Mouse (Mus musculus) retina, embryonic 14.5 days (tissue): ENCODE data around the gene Ric1.
"Not testable (repeated sequence)": the region's sequence is repeated elsewhere in the genome, so short reads cannot be mapped to it uniquely, and the experiment has no call there.

Experiments used
- DNase-seq: peaks from one replicate; pipeline ENCODE4 v3.0.0-alpha.2; 2015; ENCODE audit warnings: low spot score

Ric1 gene

DNA sequence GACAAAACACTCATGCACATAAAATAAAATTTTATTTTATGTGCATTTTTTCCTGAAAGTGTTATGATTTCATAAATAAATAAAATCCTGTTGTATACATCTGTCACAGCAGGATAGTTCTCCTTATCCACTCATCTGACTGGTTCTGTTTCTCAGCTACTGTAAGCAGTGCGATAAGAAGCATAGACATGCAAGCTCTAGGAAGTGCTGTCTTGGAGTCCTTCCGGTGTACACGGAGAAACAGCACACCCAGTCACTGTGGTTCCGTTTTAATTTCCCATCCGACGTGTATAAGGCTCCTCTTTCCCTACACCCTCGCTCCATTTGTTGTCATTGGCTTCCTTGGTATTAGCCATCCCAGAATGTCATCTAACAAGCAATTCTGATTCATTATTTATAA is 24.2 kb upstream of the Ric1 start:
- DNase-seq: no peak

DNA sequence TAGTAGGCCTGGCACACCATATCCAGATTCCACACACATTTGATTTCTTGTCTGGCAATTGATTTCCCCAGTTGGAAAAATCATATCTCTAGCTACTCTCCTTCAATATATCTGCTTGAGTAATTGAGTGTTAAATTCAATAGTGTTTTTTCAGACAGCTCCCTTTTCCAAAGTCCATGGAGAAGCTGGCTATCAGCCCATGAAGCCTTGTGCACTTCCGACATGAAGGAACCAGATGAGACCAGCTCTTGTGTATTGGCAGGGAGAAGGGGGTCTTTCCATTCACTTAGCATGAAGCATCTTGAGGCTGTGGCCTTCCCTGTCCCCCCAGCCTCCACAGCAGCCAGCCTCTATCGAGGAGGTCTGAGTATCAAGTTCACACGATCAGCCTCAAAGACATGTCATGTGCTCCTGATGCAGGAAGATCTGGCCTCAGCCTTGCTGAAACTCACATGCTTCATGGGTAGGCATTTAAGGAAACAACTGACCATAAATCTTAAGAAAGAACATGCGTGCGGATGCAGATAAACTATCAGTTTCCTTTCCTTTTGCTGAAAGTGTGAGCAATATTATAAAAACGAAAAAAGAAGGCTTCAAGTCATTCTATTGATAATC is 23.1 kb upstream of the Ric1 start:
- DNase-seq: no peak

DNA sequence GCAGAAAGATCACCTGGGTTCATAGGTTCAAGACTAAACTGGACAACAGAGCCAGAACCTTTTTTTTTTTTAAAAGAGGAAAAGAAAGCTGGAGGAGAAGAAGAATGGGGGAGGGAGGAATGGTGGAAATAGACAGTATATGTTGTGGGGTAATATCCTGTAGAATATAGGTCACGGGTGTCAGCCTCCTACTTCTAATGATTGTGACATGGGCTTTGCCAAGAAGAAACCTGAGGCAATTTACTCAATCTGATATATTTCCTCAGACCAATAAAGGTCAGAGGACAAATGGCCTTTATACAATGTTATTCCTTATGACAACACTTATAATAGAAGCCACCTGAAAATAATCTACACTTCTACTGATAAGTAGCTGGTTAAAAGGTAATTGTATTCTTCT is 21.7 kb upstream of the Ric1 start:
- no peak for DNase-seq

DNA sequence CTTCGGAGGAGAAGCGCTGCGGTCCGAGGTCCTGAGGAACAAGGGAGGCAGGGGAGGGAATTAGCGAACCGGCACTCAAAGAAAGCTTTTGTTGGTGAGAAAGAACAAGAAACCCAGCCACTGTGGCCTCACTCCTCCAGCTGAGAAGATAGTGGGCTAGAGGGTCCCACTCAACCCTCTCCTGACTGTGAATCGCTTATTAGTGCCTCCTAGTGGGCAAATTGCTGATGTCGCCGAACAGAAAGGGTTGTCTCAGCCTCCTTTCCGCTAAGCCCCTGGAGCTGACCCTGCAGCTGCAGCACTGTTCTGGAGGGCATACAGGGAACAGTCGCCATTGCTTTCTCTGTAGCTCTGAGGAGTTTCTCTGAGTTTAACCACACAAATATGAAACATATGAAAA is 21.0 kb upstream of the Ric1 start:
- DNase-seq: peak; percentile 74

DNA sequence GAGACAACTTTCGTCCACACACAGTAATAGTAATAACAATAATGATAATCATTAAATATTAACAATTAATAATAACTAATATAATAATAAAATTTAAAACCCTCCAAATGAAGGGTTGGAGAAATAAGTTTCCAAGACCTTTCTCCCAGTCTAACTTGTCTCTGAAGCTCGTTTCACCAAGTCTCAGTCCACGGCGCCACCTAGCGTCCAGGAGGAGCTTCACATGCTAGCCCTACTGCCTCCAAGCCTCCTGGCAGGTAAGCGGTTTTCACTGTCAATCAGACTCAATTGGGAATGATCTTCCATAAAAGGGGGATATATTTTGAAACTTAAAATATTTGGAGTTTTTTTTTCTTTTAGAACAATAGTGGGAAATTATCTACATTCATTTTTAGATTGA is 20.6 kb upstream of the Ric1 start:
- peak; percentile 82 for DNase-seq

DNA sequence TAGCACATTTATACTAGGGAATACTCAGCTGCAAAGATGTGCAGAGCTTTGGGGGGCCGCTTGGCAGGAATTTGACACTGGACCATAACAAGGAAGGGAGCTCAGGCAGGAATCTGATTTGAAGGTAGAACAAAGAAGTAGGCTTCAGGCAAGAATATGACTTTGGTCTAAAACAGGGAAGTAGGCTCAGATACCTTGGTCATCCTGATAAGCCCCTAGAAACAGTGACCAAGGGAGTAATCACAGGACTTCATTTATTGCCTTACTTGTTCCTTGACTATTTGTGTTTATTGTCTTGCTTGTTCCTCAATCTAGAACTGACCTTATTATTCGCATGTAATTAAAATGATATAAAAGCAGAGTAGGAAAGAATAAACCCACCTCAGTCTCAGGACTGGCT is 18.0 kb upstream of the Ric1 start:
- DNase-seq: no peak

DNA sequence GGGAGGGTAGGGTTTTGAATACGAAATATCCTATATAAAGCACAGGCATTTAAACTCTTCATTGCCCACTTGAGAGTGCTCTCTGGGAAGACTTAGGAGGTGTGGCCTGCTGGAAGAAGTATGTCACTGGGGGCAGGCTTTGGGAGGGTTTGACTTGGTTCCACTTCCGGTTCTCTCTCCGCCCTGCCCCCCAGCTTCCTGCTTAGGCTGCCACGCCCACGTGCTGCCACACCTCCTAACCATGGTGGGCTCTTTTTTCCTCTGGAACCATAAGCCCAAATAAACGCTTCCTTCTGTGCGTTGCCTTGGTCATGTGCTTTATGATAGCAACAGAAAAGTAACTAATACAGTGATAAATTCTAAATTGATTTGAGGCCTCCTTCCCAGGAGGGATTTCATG is 16.5 kb upstream of the Ric1 start:
- DNase-seq: no peak

DNA sequence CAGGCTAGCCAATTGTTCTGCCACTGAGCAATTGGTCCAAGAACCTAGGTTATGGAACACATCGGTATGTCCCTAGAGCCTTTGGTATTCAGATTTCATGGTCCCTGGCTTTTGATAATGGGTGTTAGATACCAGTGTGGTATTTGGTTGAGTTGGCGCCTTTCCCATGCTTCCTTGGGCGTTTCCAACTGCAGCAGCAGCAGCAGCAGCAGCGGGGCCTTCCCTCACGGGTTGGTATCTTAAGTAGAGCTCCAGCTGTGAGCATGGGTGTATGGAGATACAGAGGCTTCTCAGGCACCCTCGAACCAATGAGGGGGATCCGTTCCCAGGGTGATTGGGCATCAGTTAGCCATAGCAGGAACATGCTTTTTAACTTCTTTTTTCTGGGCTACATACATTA is 13.9 kb upstream of the Ric1 start:
- no peak for DNase-seq

DNA sequence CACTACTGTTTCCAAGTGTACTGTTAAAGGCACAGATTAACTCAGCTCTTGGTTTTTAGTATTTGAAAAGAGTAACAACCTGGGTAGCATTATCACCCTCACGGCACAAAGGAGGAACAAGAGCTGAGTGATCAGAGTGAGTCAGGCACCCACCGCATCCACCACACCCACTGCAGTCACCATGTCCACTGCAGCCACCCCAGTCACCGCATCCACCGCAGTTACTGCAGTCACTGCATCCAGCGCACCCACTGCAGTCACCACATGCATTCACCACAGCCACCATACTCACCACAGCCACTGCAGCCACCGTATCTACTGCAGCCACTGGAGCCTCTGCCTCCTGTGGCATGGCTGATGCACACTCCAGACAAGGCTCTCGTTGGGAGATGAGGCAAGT is 12.2 kb upstream of the Ric1 start:
- DNase-seq: no peak

DNA sequence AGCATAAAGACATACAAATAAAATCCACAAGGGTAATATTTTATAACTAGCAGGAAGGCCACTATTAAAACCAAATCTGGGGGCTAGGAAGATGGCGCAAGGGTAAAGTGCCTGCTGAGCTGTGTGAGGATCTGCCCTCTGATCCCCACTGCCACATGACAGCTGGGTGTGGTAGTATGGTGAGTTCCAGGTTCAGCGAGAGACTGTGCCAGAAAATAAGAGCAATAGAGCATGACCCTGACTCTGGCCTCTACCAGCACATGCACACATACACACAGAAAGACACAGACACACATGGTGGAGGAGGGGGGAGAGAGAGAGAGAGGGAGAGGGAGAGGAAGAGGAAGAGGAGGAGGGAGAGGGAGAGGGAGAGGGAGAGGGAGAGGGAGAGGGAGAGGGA is 10.3 kb upstream of the Ric1 start:
- no peak for DNase-seq

DNA sequence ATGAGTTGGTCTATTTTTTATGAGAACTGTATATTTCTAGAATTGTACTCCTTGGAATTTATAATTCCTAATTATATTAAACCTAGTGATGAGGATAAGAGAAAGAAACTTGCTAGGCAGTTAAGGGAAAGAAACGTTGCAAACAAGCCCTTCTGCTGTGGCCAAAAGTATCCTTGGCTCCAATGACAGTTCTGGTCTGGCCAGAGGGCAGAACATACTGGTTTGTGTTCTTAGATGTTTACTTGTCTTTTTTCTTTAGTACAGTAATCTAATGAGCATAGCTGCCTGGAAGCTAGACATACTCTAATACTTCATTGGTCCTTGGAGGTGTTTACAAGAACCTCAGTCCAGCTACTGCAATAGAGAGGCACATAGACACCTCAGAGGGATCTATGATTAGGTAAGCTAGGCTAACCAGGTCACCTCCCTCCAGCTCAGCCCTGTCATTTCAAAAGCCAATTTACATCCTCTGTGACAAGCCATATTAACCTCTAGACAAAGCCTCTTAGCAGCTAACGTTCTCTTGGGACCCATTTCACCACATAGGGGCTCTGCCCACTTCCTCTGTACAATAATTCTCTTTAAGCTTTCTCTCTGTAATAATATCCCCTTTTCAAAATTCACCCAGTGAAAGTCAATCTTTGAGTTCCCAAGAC is 8.8 kb upstream of the Ric1 start:
- DNase-seq: no peak

DNA sequence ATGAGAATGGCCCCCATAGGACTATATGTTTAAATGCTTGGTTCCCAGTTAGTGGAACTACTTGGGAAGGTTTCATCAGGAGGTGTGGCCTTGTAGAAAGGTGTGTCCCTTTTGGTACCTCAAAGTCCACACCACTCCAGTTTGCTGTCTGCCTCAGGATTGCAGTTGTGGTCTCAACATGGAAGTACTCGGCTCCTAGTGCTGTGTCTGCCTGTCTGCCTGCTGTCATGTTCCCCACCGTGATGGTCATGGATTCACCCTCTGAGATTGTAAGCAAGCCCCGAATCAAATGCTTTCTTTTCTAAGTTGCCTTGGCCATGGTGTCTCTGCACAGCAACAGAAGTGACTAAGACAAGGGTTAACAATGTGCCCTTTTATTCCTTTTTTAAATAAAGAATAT is 8.0 kb upstream of the Ric1 start:
- no peak for DNase-seq

DNA sequence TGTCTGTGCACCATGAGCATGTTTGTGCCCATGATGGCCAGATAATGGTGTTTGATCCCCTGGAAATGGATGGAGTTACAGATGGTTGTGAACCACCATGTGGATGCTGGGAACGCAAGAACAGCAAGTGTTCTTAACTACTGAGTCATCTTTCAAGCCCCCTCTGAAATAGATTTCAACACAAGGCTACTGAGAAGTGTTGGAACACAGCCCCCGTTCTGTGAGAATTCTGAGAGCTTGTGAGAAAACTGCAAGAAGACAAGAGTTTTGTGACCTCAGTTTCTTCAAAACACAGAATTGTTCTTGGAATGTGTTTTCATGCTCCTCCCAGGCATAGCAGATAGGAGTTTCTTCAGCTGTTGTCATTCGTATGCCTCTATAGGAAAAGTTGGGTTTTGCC is 6.7 kb upstream of the Ric1 start:
- no peak for DNase-seq

DNA sequence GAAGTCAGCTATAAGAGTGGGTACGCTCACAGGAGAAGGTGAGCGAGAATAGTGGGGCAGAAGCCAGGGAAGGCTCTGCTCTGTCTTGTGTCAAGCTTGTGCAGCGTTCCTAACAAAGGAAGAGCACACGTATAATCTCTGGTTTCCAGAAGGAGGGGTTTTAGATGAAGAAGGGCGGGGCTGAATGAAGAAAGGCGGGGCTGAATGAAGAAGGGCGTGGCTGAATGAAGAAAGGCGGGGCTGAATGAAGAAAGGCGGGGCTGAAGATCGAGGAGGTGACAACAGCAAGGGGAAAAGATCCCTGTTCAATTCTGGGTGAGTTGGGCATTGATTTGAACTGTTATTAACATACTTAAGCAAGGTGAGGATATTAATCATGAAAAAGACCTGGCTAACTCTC is 6.1 kb upstream of the Ric1 start:
- DNase-seq: no peak

DNA sequence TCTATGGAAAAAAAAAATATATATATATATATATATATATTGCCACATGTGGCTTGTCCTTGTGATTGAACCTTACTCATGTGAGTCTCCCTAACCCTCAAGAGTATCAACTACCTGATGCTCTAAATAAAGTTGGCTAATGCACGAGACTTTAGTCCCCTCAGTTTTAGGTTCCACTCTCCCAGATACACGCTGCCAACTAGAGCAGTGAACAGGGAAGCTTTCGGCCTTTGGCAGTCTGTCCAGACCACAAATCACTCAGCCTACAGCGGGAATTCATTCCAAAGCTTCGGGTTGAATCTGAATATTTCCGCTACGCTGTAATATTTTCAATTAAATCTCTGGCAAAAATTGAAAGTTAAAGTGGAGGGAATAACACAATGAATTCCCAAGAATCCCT is 3.7 kb upstream of the Ric1 start:
- no peak for DNase-seq

DNA sequence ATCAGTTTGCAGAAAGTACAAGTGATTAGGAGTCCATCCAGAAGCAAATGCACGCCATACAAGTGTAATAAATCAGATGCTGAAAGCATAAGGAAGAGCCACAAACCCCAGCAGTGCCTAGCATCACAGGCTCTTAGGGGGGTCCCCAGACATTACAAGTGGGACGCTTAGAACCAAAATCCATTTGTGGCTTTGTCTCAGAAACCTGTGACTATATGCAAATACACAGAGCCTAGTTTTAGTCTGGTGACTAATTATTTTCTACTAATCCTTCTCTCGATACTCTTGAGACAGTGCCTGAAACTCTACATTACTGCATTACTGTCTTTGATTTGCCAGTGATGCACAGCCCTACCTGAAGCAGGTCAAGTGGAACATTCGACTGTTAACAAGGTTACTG is 3.2 kb upstream of the Ric1 start:
- no peak for DNase-seq

DNA sequence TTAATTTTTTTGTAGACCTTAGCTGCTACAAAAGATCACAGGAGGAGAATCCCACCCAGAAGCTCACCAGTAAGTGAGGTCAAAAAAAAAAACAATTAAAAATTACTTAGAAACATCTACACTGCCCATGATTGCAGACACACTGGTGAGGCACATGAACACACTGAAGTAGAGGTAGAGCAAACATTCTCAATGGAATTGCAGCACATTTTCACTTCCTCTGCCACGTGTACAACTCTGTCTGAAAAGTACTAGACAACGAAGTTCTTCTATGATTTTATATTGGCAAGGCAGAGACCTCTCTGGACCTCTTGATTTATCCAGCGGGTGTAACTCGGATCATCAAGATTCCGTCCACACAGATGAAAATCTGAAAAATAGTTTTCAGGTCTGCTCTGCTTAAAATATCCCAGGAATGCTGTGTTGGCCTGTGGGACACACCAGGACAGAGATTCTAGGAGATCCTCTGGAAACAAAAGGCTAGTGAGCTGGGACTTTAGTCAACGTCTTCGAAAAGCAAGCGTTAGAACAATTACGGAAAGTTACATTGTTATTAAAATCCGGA is 1.0 kb upstream of the Ric1 start:
- DNase-seq: no peak

DNA sequence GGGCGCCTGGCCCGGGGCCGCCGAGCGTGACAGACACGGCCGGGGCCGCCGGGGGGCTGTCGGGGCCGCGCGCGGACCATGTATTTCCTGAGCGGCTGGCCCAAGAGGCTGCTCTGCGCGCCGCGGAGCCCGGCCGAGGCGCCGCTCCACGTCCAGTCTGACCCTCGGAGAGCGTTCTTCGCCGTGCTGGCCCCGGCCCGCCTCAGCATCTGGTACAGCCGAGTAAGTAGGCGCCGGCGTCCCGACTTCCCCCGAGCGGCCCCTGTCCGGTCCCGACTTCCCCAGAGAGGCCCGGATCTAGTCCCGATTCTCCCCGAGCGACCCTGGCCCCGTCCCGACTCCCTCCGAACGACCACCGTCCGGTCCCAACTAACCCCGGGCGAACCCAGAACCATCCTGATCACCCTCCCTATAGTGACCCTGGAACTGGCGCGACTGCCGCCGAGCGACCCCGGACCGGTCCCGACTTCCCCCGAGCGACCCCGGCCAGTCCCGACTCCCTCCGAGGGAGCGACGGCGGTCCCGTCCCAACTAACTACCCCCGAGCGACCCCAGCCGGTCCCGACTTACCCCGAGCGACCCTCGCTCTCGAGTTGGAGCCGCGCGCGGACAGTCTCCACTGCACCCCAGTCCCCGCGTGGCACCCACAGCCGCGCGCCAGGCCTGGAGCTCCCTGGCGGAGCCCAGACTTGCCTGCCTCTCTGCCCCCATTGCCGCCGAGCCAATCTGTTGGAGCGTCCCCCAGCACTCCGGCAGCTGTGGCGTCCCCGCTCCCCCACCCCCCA is 555 bp downstream of the Ric1 start:
- DNase-seq: peak; percentile 64

DNA sequence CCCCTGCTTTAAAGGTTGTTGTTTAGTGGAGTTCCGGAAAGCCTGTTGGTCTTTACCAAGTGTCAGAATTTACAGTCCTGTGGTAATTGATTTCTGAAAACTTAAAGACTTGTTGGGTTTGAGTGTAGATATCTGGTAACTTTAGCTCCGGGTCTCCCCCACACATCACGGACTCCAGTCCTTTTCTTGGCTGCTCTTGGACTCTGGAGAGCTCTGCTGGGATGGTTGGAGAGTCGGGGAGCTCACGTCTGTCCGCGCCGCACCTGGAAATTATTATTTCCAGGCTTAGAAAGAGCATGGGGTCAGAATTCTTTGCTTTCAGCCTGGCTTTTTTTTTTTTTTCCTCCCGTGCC is 1.1 kb downstream of the Ric1 start:
- DNase-seq: no peak

DNA sequence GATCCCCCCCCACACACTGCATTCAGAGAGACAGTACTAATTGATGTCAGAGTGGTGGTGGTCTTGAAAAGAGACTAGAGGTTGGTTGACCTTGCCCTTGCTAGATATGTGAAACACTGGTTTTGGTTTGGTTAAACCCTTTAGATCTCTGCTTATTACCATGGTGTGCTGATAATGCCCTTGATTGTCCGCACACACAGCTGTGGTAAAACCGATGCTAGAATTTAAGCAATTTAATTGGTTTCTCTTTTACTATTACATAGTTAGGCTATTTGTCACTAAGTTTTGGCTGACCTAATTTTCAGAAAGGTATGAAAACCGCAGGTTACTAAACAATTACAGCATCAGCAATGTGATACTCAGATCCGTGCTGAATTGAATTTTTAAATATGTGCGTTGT is 1.6 kb downstream of the Ric1 start:
- peak; percentile 28 for DNase-seq

DNA sequence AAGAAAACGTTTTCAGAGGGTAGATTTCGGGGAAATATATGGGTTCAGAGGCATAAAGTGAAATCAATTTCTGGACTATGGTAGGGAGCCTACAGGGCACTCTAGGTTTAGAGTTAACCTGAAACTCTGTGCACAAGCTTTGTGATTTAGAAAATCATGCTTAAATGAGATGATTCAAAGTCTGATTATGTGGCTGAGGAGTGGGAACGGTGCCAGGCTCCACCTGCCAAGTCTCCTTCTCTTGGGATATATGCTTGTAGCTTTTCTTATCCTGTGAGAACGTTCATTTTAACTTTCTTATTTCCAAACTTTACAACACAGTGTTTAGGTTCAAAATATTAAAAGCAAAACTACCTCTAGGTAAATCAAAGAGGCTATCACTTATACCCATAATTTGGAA is 2.5 kb downstream of the Ric1 start:
- DNase-seq: no peak

DNA sequence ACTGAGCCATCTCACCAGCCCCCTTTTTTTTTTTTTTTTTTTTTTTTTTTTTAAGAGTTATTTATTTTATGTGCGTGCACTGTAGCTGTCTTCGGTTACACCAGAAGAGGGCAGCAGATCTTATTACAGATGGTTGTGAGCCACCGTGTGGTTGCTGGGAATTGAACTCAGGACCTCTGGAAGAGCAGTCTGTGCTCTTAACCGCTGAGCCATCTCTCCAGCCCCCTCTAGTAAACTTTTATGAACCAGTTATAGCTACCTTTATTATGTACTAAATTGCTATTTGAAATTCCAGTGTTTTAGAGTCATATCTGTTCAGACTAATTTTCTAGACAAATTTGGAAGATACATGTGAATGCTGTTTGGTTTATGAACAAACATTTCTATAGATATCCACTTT is 3.5 kb downstream of the Ric1 start:
- DNase-seq: not testable (repeated sequence)

DNA sequence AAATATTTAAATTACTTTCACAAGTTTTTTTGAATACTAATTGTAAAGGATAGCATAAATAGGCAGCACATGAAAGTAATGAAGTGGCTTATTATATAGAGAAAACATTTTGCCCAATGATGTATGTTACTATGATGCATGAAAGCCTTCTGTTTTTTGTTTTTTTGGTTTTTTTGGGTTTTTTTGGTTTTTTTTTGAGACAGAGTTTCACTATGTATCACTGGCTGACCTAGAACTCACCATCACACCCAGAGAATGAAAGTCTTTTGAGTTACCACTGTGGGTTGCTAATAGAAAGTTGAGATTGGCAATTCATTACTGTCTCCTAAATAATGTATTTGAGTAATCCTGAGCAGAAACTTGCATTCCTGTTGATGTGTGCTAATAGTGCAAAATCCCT is 4.8 kb downstream of the Ric1 start:
- DNase-seq: no peak
